Mouse (Mus musculus) embryonic facial prominence, embryonic 13.5 days (tissue): Measurements from ENCODE around the gene Lama5. TPM values are rescaled to one million over a fixed set of nuclear protein-coding genes. Genes with fewer than 3 reads are reported as not detected.
A peak's percentile ranks its signal among the peaks of the same experiment; 100 is the strongest.

Source experiments
- ATAC-seq: fragments of 200-750 bp; cut with Nextera tagmentation; 2 replicates; pipeline ENCODE4 v1.8.0; 2017; ENCODE audit warnings: low read depth; ENCODE audit not compliant: insufficient number of reproducible peaks, insufficient read depth, low FRiP score, low TSS enrichment
- H3K27ac ChIP-seq: fragments of 300-500 bp; sonication (generic); 2 replicates; pipeline ENCODE4 v1.5.1; 2015; ENCODE audit warnings: moderate library complexity, mild to moderate bottlenecking, inconsistent platforms
- H3K27me3 ChIP-seq: fragments of 300-500 bp; sonication (generic); 2 replicates; pipeline ENCODE4 v1.6.1; 2015; ENCODE audit warnings: mild to moderate bottlenecking, inconsistent platforms
- H3K36me3 ChIP-seq: fragments of 300-500 bp; sonication (generic); 2 replicates; pipeline ENCODE4 v1.6.1; 2015; ENCODE audit warnings: mild to moderate bottlenecking, inconsistent platforms
- H3K4me1 ChIP-seq: fragments of 300-500 bp; sonication (generic); 2 replicates; pipeline ENCODE4 v1.6.1; 2015; ENCODE audit warnings: inconsistent platforms
- H3K4me2 ChIP-seq: fragments of 300-500 bp; sonication (generic); 2 replicates; pipeline ENCODE4 v1.6.1; 2015; ENCODE audit warnings: moderate library complexity, mild to moderate bottlenecking, inconsistent platforms
- H3K4me3 ChIP-seq: fragments of 300-500 bp; sonication (generic); 2 replicates; pipeline ENCODE4 v1.5.1; 2015; ENCODE audit warnings: mild to moderate bottlenecking, inconsistent platforms
- H3K9ac ChIP-seq: fragments of 300-500 bp; sonication (generic); 2 replicates; pipeline ENCODE4 v1.6.1; 2015; ENCODE audit warnings: mild to moderate bottlenecking, inconsistent platforms
- H3K9me3 ChIP-seq: fragments of 300-500 bp; sonication (generic); 2 replicates; pipeline ENCODE4 v1.6.1; 2016; ENCODE audit warnings: inconsistent platforms
- WGBS: fragments of 180-500 bp; shearing (Covaris S2); methylation state at CpG from one replicate; pipeline ENCODE4 v1.1.7; 2015; ENCODE audit warnings: mixed read lengths; 5-methylcytosine and 5-hydroxymethylcytosine counted together
- polyA plus RNA-seq: library from polyadenylated mRNA; unstranded; fragments of >200 nt; fragmentation: Nextera tagmentation; extraction: Ambion mirVana; gene quantifications from 2 replicates; pipeline ENCODE4 v1.2.1, GENCODE M21; 2015

Gene Lama5
- polyA plus RNA-seq, 1 experiment from 2014 or later = 25.2 TPM

DNA sequence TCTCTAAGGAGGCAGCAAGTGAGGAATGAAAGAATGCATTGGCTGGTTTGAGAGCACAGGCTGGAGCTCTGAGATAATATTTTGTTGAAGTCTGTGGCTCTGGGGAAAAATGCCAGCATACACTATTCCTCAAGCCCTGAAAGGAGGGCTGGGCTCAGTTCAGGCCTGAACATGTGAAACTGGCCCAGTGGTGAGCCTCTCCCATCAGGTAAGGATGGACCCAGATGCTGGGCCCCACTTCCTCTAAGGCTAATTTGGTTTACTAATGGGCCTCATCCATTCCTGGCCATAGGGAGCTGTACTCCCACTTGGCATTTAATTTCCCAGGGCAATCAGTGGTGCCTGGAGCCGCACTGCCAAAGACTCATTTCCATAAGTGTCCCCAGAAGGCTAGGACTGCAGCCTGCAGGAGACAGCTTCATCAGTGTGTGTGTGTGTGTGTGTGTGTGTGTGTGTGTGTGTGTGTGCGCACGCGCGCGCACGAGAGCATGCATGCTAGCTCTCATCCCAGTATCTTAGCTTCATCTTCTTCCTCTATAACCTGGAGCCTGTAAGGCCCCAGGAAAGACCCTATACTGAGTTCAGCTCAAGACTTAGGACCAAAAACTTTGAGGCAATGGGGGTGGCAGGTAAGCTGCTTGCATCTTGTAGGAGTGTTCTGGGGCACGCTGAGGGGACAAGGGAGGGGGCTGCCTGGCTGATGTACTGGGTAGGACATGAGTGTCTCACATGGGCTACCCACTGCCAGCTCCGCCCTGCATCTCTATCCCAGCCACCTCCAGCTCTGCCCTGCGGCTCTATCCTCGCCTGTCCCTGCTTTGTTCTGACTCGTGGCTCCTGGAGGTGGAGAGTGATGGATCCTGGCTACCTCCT lies 20.3 kb downstream of the Lama5 start:
- Histone ChIP-seq H3K27me3 (no peaks in the 10 kb centered on the region), H3K4me2 (no peak overlapping the region), H3K4me1 (peaks cover 7% of the 10 kb centered on the region; the same call in 1 of the 2 replicates), H3K9ac (0 out of 2 replicates have a peak overlapping the region, but pooled peaks have one; percentile 6), H3K4me3 (no peak overlapping the region), H3K9me3 (no peaks in the 10 kb centered on the region), H3K27ac (no peak overlapping the region), H3K36me3 (no peaks in the 10 kb centered on the region)
- ATAC-seq = no peak
- WGBS = 82% methylated on average over 12 of the region's 12 CpGs

DNA sequence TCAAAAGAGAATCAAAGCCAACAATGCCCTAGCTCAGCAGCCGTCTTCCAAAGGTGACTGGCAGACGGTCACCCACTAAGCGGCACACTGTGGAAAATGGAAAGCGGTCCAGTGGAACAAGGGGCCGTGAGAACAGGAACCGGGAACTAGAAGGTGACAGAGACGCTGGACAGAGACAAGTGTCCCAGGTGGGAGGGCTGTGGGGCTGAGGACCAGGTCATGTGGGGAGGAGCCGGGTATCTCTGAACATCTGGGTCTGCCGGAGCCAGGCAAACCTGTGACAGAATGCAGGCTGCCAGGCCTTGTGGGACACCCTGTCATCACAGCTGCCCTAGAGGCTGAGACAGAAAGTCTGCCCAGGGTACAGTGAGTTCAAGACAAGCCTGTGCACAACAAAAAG lies 21.2 kb downstream of the Lama5 start:
- H3K4me2 ChIP-seq = no peak overlapping the region
- H3K36me3 ChIP-seq = no peaks in the 10 kb centered on the region
- no peak for ATAC-seq
- no peak overlapping the region for H3K27ac ChIP-seq
- no peak overlapping the region for H3K9ac ChIP-seq
- H3K27me3 ChIP-seq = no peaks in the 10 kb centered on the region
- H3K9me3 ChIP-seq = no peaks in the 10 kb centered on the region
- peaks cover 7% of the 10 kb centered on the region; the same call in 1 of the 2 replicates for H3K4me1 ChIP-seq
- no peak overlapping the region for H3K4me3 ChIP-seq
- 87% methylated on average over 9 of the region's 9 CpGs for WGBS

DNA sequence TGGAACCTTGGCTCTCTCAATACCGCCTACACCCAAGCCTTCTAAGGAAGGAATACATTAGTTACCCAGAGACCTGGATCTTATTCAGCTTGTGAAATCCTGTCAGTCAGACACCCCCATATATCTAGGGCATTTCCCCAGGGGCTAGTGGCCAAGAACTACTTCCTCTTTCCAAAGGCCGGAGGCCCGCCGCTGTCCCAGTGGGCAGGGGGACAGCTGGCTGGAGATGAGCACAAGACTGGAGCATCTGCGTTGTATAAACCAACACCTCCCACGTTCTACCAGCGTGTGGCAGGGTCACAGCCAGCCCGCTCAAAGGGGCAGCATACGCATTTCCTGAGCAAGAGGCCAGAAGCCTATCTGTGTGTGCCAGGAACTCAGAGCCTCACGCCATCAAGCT lies 22.9 kb downstream of the Lama5 start:
- WGBS = 80% methylated on average over 10 of the region's 10 CpGs
- no peaks in the 10 kb centered on the region for H3K9me3 ChIP-seq
- ATAC-seq = no peak

DNA sequence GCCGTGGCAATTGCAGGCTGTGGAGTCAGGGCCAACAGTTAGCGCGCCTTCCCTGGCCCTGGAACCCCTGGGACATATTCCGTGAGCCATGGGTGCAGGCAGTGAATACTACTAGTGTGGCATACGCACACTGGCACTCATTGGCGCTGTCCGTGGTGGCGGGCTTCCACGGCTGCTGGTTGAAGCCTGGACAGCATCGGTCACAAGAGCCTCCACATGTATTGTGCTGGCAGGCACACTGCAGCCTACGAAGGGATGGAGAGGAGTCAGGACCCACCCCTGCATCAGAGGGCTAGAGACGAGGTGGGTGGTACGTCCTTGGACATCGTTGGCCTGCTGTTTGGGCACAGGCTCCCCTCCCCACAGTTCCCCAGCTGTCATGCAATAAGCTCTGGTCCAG lies 23.4 kb downstream of the Lama5 start:
- WGBS = 89% methylated on average over 14 of the region's 14 CpGs
- no peak overlapping the region for H3K9ac ChIP-seq
- H3K4me2 ChIP-seq = no peak overlapping the region
- 0 out of 2 replicates have a peak, but pooled peaks cover 2% of the 10 kb centered on the region for H3K36me3 ChIP-seq
- no peak for ATAC-seq
- H3K27ac ChIP-seq = no peak overlapping the region
- no peaks in the 10 kb centered on the region for H3K27me3 ChIP-seq
- peaks cover 7% of the 10 kb centered on the region; the same call in 1 of the 2 replicates for H3K4me1 ChIP-seq
- H3K9me3 ChIP-seq = no peaks in the 10 kb centered on the region
- no peak overlapping the region for H3K4me3 ChIP-seq

More for the DNA sequence above, 22.9 kb downstream of the Lama5 start:
- H3K27me3 ChIP-seq = no peaks in the 10 kb centered on the region
- H3K4me3 ChIP-seq = no peak overlapping the region
- H3K27ac ChIP-seq = no peak overlapping the region
- H3K4me2 ChIP-seq = no peak overlapping the region
- peaks cover 7% of the 10 kb centered on the region; the same call in 1 of the 2 replicates for H3K4me1 ChIP-seq
- 0 out of 2 replicates have a peak, but pooled peaks cover 2% of the 10 kb centered on the region for H3K36me3 ChIP-seq
- no peak overlapping the region for H3K9ac ChIP-seq

DNA sequence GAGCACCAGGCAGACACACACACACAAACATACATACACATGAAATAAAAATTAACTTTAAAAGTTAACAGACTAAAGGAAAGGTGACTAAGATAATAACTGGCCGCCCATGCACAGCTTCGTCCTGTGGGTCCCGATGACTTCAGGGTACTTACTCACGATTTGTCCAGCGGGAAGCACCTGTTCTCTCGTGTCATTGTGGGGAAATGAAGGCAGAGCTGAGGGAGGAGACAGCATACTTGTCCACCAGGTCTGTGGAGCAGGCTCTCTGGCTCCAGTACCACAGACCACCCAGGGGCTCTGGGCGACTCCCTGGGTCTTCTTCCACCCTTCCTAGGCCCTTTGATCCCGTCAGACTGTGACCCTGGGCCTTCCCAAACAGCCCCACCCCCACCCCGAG lies 24.4 kb downstream of the Lama5 start:
- no peak overlapping the region for H3K4me2 ChIP-seq
- ATAC-seq = no peak
- H3K4me3 ChIP-seq = no peak overlapping the region
- H3K9me3 ChIP-seq = no peaks in the 10 kb centered on the region
- no peaks in the 10 kb centered on the region for H3K27me3 ChIP-seq
- H3K9ac ChIP-seq = no peak overlapping the region
- H3K4me1 ChIP-seq = peaks cover 9% of the 10 kb centered on the region
- no peak overlapping the region for H3K27ac ChIP-seq
- WGBS = 71% methylated on average over 9 of the region's 9 CpGs
- 0 out of 2 replicates have a peak, but pooled peaks cover 2% of the 10 kb centered on the region for H3K36me3 ChIP-seq

DNA sequence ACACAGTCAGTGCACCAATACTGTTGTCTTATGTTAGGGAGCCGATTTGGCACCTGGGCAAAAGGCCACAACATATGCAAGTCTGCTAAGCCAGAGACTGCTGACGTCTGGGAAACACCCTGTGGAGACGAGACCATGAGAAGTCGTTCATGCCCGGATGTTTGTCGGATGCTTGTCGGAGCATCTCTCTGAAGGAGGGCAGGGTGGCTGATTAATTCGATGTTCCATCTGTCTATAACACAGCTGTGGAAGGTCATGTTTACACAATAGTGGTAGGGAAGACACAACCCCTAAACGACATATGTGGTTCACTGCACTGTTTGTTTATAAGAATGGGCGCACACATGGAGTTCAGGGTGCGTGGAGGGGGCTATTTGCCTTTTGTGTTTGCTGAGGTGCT lies 25.0 kb downstream of the Lama5 start:
- no peak overlapping the region for H3K9ac ChIP-seq
- H3K27me3 ChIP-seq = no peaks in the 10 kb centered on the region
- peaks cover 4% of the 10 kb centered on the region; the same call in 1 of the 2 replicates for H3K4me1 ChIP-seq
- H3K4me3 ChIP-seq = no peak overlapping the region
- H3K27ac ChIP-seq = no peak overlapping the region
- no peak overlapping the region for H3K4me2 ChIP-seq
- no peak for ATAC-seq
- 78% methylated on average over 11 of the region's 11 CpGs for WGBS
- no peaks in the 10 kb centered on the region for H3K9me3 ChIP-seq
- H3K36me3 ChIP-seq = peaks cover 2% of the 10 kb centered on the region; the same call in 1 of the 2 replicates

DNA sequence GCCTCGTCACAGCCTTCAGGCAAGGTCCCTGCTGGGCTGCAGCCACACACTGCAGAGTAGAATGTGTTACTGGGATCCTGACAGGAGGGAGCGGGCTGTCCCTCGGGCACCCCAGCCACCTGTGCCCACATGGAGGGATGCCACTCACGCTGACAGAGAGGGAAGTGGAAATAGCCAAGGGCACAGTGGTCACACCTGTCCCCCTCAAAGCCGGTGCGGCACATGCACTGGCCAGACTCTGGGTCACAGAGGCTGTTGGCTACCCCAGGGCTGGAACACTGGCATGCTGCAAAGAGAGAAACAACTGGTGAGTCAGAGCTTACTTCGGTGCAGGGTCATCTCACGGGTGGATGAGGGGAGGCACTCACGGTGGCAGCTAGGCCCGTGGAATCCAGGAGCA lies 26.9 kb downstream of the Lama5 start:
- Histone ChIP-seq H3K4me1 (peaks cover 3% of the 10 kb centered on the region; the same call in 1 of the 2 replicates), H3K27ac (no peak overlapping the region), H3K36me3 (peaks cover 2% of the 10 kb centered on the region; the same call in 1 of the 2 replicates), H3K4me3 (no peak overlapping the region), H3K9ac (no peak overlapping the region), H3K27me3 (no peaks in the 10 kb centered on the region), H3K9me3 (no peaks in the 10 kb centered on the region), H3K4me2 (no peak overlapping the region)
- WGBS = 88% methylated on average over 10 of the region's 10 CpGs
- no peak for ATAC-seq

DNA sequence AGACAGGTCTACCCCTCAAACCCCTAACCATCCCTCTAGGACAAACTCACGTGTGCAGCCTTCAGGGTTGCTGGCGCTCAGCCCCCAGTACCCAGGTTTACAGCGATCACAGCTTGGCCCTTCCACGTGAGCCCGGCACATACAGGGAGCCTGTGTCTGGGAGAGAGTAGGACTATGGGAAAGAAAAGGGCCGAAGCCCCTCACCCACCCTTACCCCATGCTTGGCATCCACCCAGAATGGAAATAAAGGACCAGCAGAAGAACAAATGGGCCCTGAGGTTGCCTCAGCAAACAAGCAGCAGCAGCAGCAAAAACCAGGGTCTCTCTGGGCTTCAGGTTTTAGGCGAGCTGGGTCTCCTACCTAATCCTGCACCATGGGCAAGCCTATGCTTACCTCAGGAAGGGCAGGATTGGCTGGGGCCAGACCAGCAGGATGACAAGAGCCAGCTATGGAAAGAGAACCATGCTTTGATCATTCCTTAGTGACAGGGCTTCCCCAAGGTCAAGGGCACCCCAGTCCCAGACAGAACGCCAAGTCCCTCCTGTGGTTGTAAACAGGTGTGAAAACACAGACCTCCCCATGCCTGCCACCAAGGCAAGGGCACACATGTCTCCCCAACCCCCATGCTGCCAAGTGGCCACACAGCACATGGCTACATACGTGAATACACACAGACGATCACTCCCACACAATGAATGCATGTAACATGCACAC lies 28.2 kb downstream of the Lama5 start:
- no peak for ATAC-seq
- H3K27me3 ChIP-seq = no peaks in the 10 kb centered on the region
- H3K9ac ChIP-seq = no peak overlapping the region
- WGBS = 83% methylated on average over 10 of the region's 10 CpGs
- no peaks in the 10 kb centered on the region for H3K9me3 ChIP-seq
- no peak overlapping the region for H3K27ac ChIP-seq
- H3K4me1 ChIP-seq = peaks cover 3% of the 10 kb centered on the region; the same call in 1 of the 2 replicates
- H3K36me3 ChIP-seq = peaks cover 2% of the 10 kb centered on the region; the same call in 1 of the 2 replicates
- H3K4me3 ChIP-seq = no peak overlapping the region
- H3K4me2 ChIP-seq = no peak overlapping the region

DNA sequence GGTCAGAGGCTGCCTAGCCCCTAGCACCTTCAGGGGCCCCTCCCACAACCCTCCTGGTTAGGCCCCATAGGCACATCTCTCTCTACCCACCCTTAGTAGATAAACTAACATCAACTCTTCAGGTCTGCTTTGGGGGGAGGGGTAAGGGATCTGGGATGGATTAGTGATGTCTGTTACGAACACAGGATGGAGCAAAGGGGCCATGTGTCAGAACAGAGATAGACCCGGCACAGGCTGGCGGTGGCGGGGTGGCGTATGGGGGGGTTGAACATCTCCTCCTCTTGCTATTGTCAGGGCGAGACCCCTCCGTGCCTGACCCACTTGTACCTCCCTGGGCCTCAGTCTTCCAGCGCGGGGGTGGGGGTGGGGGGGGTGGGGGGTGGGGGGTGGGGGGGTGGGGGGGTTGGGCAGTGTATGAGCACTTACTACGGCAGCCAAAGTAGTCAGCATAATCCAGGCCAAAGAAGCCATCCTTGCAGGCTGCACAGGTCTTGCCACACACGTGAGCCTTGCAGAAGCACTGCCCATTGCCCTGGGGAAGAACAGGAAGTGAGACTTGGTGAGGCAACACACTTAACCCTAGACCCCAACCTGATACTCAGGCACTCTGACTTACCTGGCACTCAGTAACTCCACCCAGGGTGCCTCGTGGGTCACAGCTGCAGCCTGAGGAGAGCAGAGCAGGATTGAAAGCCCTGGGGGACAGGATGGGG lies 28.9 kb downstream of the Lama5 start:
- H3K27me3 ChIP-seq = no peaks in the 10 kb centered on the region
- no peak overlapping the region for H3K9ac ChIP-seq
- H3K36me3 ChIP-seq = peaks cover 2% of the 10 kb centered on the region; the same call in 1 of the 2 replicates
- no peak overlapping the region for H3K4me3 ChIP-seq
- no peak overlapping the region for H3K4me2 ChIP-seq
- ATAC-seq = no peak
- 74% methylated on average over 12 of the region's 12 CpGs for WGBS
- no peaks in the 10 kb centered on the region for H3K9me3 ChIP-seq
- H3K27ac ChIP-seq = no peak overlapping the region
- peaks cover 3% of the 10 kb centered on the region; the same call in 1 of the 2 replicates for H3K4me1 ChIP-seq

DNA sequence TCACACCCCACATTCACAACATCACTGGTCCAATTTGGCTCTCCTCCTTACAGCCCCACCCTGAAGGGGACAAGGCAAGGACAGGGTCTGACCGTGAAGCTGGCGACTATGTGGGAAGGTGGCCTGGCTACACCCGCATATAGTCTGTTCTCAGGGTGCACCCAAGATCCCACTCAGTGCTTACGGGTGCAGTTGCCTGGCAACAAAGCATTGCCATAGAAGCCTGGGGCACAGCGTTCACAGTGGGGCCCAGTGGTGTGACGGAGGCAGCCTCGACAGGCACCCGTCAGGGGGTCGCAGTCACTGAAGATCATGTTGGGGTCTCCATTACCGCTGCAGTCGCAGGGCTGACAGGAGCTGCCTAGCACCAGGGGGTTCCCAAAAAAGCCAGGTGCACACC lies 38.3 kb downstream of the Lama5 start:
- H3K4me1 ChIP-seq = no peaks in the 10 kb centered on the region
- no peak for ATAC-seq
- no peak overlapping the region for H3K9ac ChIP-seq
- no peaks in the 10 kb centered on the region for H3K27me3 ChIP-seq
- 0 out of 2 replicates have a peak, but pooled peaks cover 12% of the 10 kb centered on the region for H3K36me3 ChIP-seq
- H3K4me3 ChIP-seq = no peak overlapping the region
- WGBS = 88% methylated on average over 11 of the region's 11 CpGs
- H3K27ac ChIP-seq = no peak overlapping the region
- no peaks in the 10 kb centered on the region for H3K9me3 ChIP-seq
- H3K4me2 ChIP-seq = no peak overlapping the region

DNA sequence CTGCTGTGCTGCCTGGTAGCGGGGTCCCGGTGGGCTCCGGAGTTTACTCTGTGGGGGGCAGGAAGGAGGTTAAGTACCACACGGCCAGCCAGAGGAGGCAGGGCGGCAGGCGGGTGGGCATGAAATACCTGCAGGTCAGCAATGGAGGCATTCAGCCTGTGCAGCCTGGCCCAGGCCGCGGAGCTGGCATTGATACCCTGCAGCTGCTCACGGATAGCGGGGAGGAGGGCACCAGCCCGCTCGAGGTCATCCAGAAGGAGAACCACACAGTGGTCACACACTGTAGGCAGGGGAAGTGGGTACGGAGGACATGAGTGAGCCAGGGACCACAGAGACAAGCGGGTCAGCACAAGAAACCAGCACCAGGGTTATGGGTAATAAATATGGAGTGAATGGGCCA lies 40.0 kb downstream of the Lama5 start:
- 89% methylated on average over 14 of the region's 14 CpGs for WGBS
- H3K9ac ChIP-seq = no peak overlapping the region
- H3K36me3 ChIP-seq = 0 out of 2 replicates have a peak, but pooled peaks cover 13% of the 10 kb centered on the region
- H3K4me1 ChIP-seq = no peaks in the 10 kb centered on the region
- no peak overlapping the region for H3K4me3 ChIP-seq
- no peak for ATAC-seq
- H3K4me2 ChIP-seq = no peak overlapping the region
- H3K27me3 ChIP-seq = no peaks in the 10 kb centered on the region
- H3K9me3 ChIP-seq = no peaks in the 10 kb centered on the region
- H3K27ac ChIP-seq = no peak overlapping the region
